In the genomic region with DNA sequence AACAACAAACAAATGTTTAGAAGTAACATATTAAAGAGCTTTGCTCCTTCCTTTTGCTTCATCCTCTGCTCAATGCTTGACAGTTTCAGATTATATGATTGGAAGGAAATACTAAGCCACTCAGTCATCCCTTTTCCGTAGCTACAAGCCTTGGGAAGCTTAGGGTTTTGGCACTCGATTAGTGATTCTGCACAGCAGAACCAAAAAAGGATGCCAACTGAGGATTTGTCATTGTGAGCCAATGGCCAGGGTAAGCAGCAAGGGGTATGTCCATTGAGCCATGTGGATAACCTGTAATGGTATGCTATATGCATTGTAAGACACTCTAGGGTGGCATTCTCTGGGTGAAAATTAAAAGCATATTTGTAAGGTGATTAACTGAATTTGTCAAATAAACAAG, we compare ENCODE assay signal across 7 mouse cellular contexts.
"Had no signal": no experiment of that assay in that cellular context is flagged by ENCODE, and none has a peak within 500 bp of the region (broad histone marks: within the 10 kb centered on the region; RNA-seq: fewer than 3 reads in every experiment).

No protein-coding gene starts in this region.

- DNase-seq: kidney, adult 9 months; kidney, postnatal 36 days; liver, embryonic 13.5 days; liver, postnatal 0 days; lung, postnatal 14 days; thymus, adult 18-20 months; thymus, postnatal 14 days had no signal
